Mouse (Mus musculus) spleen, adult 2 months (tissue): ENCODE measurements around the gene Ildr1. TPM values are rescaled to one million over a fixed set of nuclear protein-coding genes. Genes with fewer than 3 reads are reported as not detected.
A peak's percentile ranks its signal among the peaks of the same experiment; 100 is the strongest.

Experiments
- DNase-seq, 2 experiments: peaks; one replicate each; pipeline versions ENCODE4 v3.0.0 to v3.0.0-alpha.2; 2012 to 2021; ENCODE audit warnings: low spot score in 2 of 2, low read depth in 1 of 2
- H3K27ac ChIP-seq: fragments of 200-500 bp; 2 replicates; pipeline ENCODE4 v1.5.1; 2012; ENCODE audit warnings: low read length, inconsistent platforms; ENCODE audit not compliant: insufficient read depth
- H3K27me3 ChIP-seq: fragments of 200-500 bp; 2 replicates; pipeline ENCODE4 v1.6.1; 2012; ENCODE audit warnings: mild to moderate bottlenecking, moderate library complexity, low read length, inconsistent platforms; ENCODE audit not compliant: control insufficient read depth, insufficient read depth
- H3K36me3 ChIP-seq: fragments of 200-500 bp; 2 replicates; pipeline ENCODE4 v1.6.1; 2012; ENCODE audit warnings: mild to moderate bottlenecking, low read length, inconsistent platforms; ENCODE audit not compliant: control insufficient read depth, insufficient read depth
- H3K4me1 ChIP-seq: fragments of 200-500 bp; 2 replicates; pipeline ENCODE4 v1.6.1; 2011; ENCODE audit warnings: inconsistent platforms; ENCODE audit not compliant: control insufficient read depth, insufficient read depth, insufficient read length
- H3K4me3 ChIP-seq: fragments of 200-500 bp; 2 replicates; pipeline ENCODE4 v1.5.1; 2011; ENCODE audit warnings: mild to moderate bottlenecking, inconsistent platforms; ENCODE audit not compliant: insufficient read depth, insufficient read length; ENCODE audit errors: extremely low read depth
- CTCF ChIP-seq: fragments of 200-500 bp; IDR thresholded peaks from 2 replicates; pipeline ENCODE4 v1.5.1; 2011; ENCODE audit warnings: mild to moderate bottlenecking, inconsistent platforms; ENCODE audit not compliant: insufficient read depth, insufficient read length, insufficient replicate concordance; ENCODE audit errors: extremely low read depth
- POLR2A ChIP-seq: fragments of 200-500 bp; IDR thresholded peaks from 2 replicates; pipeline ENCODE4 v1.6.1; 2011; ENCODE audit warnings: low read depth, low read length, inconsistent platforms
- WGBS: fragments of 180-500 bp; shearing (Covaris S2); methylation state at CpG from one replicate; pipeline ENCODE4 v1.1.7; 2018; 5-methylcytosine and 5-hydroxymethylcytosine counted together
- polyA plus RNA-seq: library from polyadenylated mRNA; depleted of rRNA; stranded (reverse); fragments of >200 nt; gene quantifications from 2 replicates; pipeline ENCODE4 v1.2.3, GENCODE M21; 2012

The Ildr1 gene
- polyA plus RNA-seq, 1 experiment = 2.0 TPM

- no peaks in the 10 kb centered on the region for H3K36me3 ChIP-seq
- H3K4me1 ChIP-seq = peaks cover 19% of the 10 kb centered on the region
- WGBS = 90% methylated on average over 2 of the region's 2 CpGs
- no peak overlapping the region for H3K27ac ChIP-seq
- H3K27me3 ChIP-seq = no peaks in the 10 kb centered on the region
- DNase-seq = peak in 1 of 2 experiments; percentile 36
- no peak overlapping the region for H3K4me3 ChIP-seq
- TF ChIP-seq POLR2A = no peak
- no peak for TF ChIP-seq CTCF
Observed at GRCm38 (mm10) chr16:36710794-36711193, 17.0 kb downstream of the Ildr1 start.

- H3K27ac ChIP-seq = peak overlapping the region; percentile 62; the same call in 1 of the 2 replicates
- TF ChIP-seq CTCF (no peak), POLR2A (no peak)
- DNase-seq = peak; percentile 76 to 96
- no peak overlapping the region for H3K4me3 ChIP-seq
- no peaks in the 10 kb centered on the region for H3K36me3 ChIP-seq
- H3K4me1 ChIP-seq = peaks cover 19% of the 10 kb centered on the region
- WGBS = 16% methylated on average over 12 of the region's 12 CpGs
- H3K27me3 ChIP-seq = no peaks in the 10 kb centered on the region
Observed at GRCm38 (mm10) chr16:36711760-36712159, 18.0 kb downstream of the Ildr1 start.

GRCm38 (mm10) chr16:36717481-36717880, 23.7 kb downstream of the Ildr1 start:
- no peak overlapping the region for H3K27ac ChIP-seq
- H3K4me3 ChIP-seq = no peak overlapping the region
- DNase-seq = no peak

GRCm38 (mm10) chr16:36718637-36719036, 24.9 kb downstream of the Ildr1 start:
- H3K4me1 ChIP-seq = peaks cover 13% of the 10 kb centered on the region
- no peak overlapping the region for H3K27ac ChIP-seq
- TF ChIP-seq CTCF = no peak
- no peak for TF ChIP-seq POLR2A
- no peak overlapping the region for H3K4me3 ChIP-seq
- DNase-seq = no peak
- H3K36me3 ChIP-seq = no peaks in the 10 kb centered on the region
- no peaks in the 10 kb centered on the region for H3K27me3 ChIP-seq

More at GRCm38 (mm10) chr16:36717481-36717880, 23.7 kb downstream of the Ildr1 start:
- Histone ChIP-seq H3K36me3 (no peaks in the 10 kb centered on the region), H3K4me1 (peaks cover 13% of the 10 kb centered on the region), H3K27me3 (no peaks in the 10 kb centered on the region)
- 36% methylated on average over 4 of the region's 4 CpGs for WGBS
- TF ChIP-seq CTCF (no peak), POLR2A (no peak)

- Histone ChIP-seq H3K4me1 (peaks cover 16% of the 10 kb centered on the region), H3K36me3 (no peaks in the 10 kb centered on the region), H3K27me3 (no peaks in the 10 kb centered on the region), H3K4me3 (no peak overlapping the region), H3K27ac (no peak overlapping the region)
- DNase-seq = no peak
- TF ChIP-seq CTCF (no peak), POLR2A (no peak)
- WGBS = 22% methylated on average over 13 of the region's 13 CpGs
Observed at GRCm38 (mm10) chr16:36720194-36721055, 26.6 kb downstream of the Ildr1 start.

- no peak for DNase-seq
- TF ChIP-seq CTCF = no peak
- TF ChIP-seq POLR2A = no peak
- no peak overlapping the region for H3K27ac ChIP-seq
- peaks cover 15% of the 10 kb centered on the region for H3K4me1 ChIP-seq
- no peaks in the 10 kb centered on the region for H3K36me3 ChIP-seq
- 69% methylated on average over 4 of the region's 4 CpGs for WGBS
- H3K4me3 ChIP-seq = no peak overlapping the region
- H3K27me3 ChIP-seq = no peaks in the 10 kb centered on the region
Observed at GRCm38 (mm10) chr16:36722739-36723138, 29.0 kb downstream of the Ildr1 start.
